14 mouse cellular contexts compared by ENCODE assay signal in genomic region chr9:22703541-22703940, GRCm38 (mm10).
DNase-seq lines count a peak whose midpoint lies in the region; ATAC-seq and TF ChIP-seq lines count a peak whose summit lies in the region.
"Had no signal": no experiment of that assay in that cellular context is flagged by ENCODE, and none has a peak within 500 bp of the region (broad histone marks: within the 10 kb centered on the region; RNA-seq: fewer than 3 reads in every experiment).

No protein-coding gene starts in this region.

- no peak overlapping the region for H3K27ac ChIP-seq in intestine, postnatal 0 days (ENCODE audit: low read depth, low read length)
- no peak overlapping the region for H3K27ac ChIP-seq in intestine, embryonic 16.5 days (ENCODE audit: low read length)
- no peak overlapping the region for H3K27ac ChIP-seq in spleen, adult 2 months (ENCODE audit: insufficient read depth, low read length)
- no peak overlapping the region for H3K27ac ChIP-seq in small intestine, adult 2 months (ENCODE audit: insufficient read depth, low read depth, low read length)
- H3K27ac ChIP-seq: hindbrain, embryonic 12.5 days had no signal

- TF ChIP-seq POLR2A in spleen, adult 2 months (IDR thresholded peaks at IDR 0.05; ENCODE audit: low read depth, low read length), result no peak
- TF ChIP-seq POLR2A in small intestine, adult 2 months (IDR thresholded peaks at IDR 0.05; ENCODE audit: low read depth, low read length), result no peak

- WGBS in intestine, postnatal 0 days, result 92% methylated on average over 2 of the region's 2 CpGs
- WGBS in intestine, embryonic 16.5 days, result 92% methylated on average over 2 of the region's 2 CpGs
- WGBS in spleen, adult 2 months, result 82% methylated on average over 2 of the region's 2 CpGs
- WGBS in small intestine, adult 2 months, result 96% methylated on average over 2 of the region's 2 CpGs

- H3K9me3 ChIP-seq in intestine, postnatal 0 days (ENCODE audit: control insufficient read depth), result no peaks in the 10 kb centered on the region
- no peaks in the 10 kb centered on the region for H3K9me3 ChIP-seq in intestine, embryonic 16.5 days (ENCODE audit: control insufficient read depth, low read length)
- H3K9me3 ChIP-seq in G1E (replicated peaks), result peaks cover 8% of the 10 kb centered on the region

- ATAC-seq in intestine, postnatal 0 days, result no peak
- ATAC-seq in intestine, embryonic 16.5 days, result no peak
- ATAC-seq in G1E (ENCODE audit: extremely low read depth, insufficient number of reproducible peaks, low FRiP score, poor library complexity, severe bottlenecking), result no peak

- H3K9ac ChIP-seq in intestine, postnatal 0 days (ENCODE audit: low read depth, low read length), result no peak overlapping the region
- H3K9ac ChIP-seq in intestine, embryonic 16.5 days (ENCODE audit: low read depth, low read length), result no peak overlapping the region
- H3K9ac ChIP-seq: hindbrain, embryonic 12.5 days had no signal

- no peak for DNase-seq in spleen, adult 2 months (ENCODE audit: low read depth in 1 of 2, low spot score in 2 of 2)
- no peak for DNase-seq in spleen, postnatal 36 days (ENCODE audit: low spot score in 2 of 2)
- DNase-seq in G1E (ENCODE audit: low spot score), result no peak
- no peak for DNase-seq in ovary, postnatal 10 days (ENCODE audit: low spot score)
- DNase-seq in left cerebral cortex, adult 11 months (ENCODE audit: low spot score), result no peak
- DNase-seq: adrenal gland, adult 2 months; heart, adult 18-20 months; kidney, adult 9 months; layer of hippocampus, adult 9-11 months; lung, postnatal 4 days had no signal

- no peaks in the 10 kb centered on the region for H3K4me1 ChIP-seq in intestine, postnatal 0 days (replicated peaks; ENCODE audit: control insufficient read depth, insufficient read depth, low read length)
- no peaks in the 10 kb centered on the region for H3K4me1 ChIP-seq in intestine, embryonic 16.5 days (ENCODE audit: control insufficient read depth, insufficient read depth, low read length)
- no peaks in the 10 kb centered on the region for H3K4me1 ChIP-seq in spleen, adult 2 months (ENCODE audit: control insufficient read depth, insufficient read depth, insufficient read length)
- peaks cover under 1% of the 10 kb centered on the region for H3K4me1 ChIP-seq in G1E (ENCODE audit: insufficient read depth, low read depth, low read length)
- H3K4me1 ChIP-seq in small intestine, adult 2 months (ENCODE audit: control insufficient read depth, insufficient read depth, insufficient read length, low read length), result no peaks in the 10 kb centered on the region

- no peak overlapping the region for H3K4me2 ChIP-seq in intestine, postnatal 0 days (replicated peaks; ENCODE audit: low read depth)
- no peak overlapping the region for H3K4me2 ChIP-seq in intestine, embryonic 16.5 days (ENCODE audit: low read depth, low read length)
- H3K4me2 ChIP-seq: hindbrain, embryonic 12.5 days had no signal

- H3K4me3 ChIP-seq in intestine, postnatal 0 days (ENCODE audit: low read depth, low read length), result no peak overlapping the region
- no peak overlapping the region for H3K4me3 ChIP-seq in intestine, embryonic 16.5 days (ENCODE audit: low read length)
- H3K4me3 ChIP-seq in spleen, adult 2 months (ENCODE audit: extremely low read depth, insufficient read depth, insufficient read length), result no peak overlapping the region
- H3K4me3 ChIP-seq in G1E (ENCODE audit: low read depth, low read length), result no peak overlapping the region
- H3K4me3 ChIP-seq in small intestine, adult 2 months (ENCODE audit: low read depth, low read length), result no peak overlapping the region
- H3K4me3 ChIP-seq: hindbrain, embryonic 12.5 days had no signal

- TF ChIP-seq CTCF in intestine, postnatal 0 days (IDR thresholded peaks at IDR 0.05; ENCODE audit: low read depth), result peak; percentile 60
- peak; percentile 20; the same call in 1 of the 2 replicates for TF ChIP-seq CTCF in spleen, adult 2 months (IDR thresholded peaks at IDR 0.05; ENCODE audit: extremely low read depth, insufficient read depth, insufficient read length, insufficient replicate concordance)
- peak; percentile 24; the same call in 1 of the 2 replicates for TF ChIP-seq CTCF in G1E (IDR thresholded peaks at IDR 0.05; ENCODE audit: low read depth, low read length)
- peak; percentile 28; the same call in 1 of the 2 replicates for TF ChIP-seq CTCF in small intestine, adult 2 months (IDR thresholded peaks at IDR 0.05; ENCODE audit: extremely low read depth, insufficient read length, insufficient replicate concordance, low read depth, low read length)

- no peaks in the 10 kb centered on the region for H3K36me3 ChIP-seq in intestine, postnatal 0 days (ENCODE audit: control insufficient read depth, insufficient read depth)
- H3K36me3 ChIP-seq in intestine, embryonic 16.5 days (ENCODE audit: control insufficient read depth, insufficient read depth, low read length), result no peaks in the 10 kb centered on the region
- no peaks in the 10 kb centered on the region for H3K36me3 ChIP-seq in spleen, adult 2 months (ENCODE audit: control insufficient read depth, insufficient read depth, low read length)
- H3K36me3 ChIP-seq in G1E (replicated peaks), result no peaks in the 10 kb centered on the region
- H3K36me3 ChIP-seq in small intestine, adult 2 months (ENCODE audit: control insufficient read depth, insufficient read depth, low read length), result no peaks in the 10 kb centered on the region
- H3K36me3 ChIP-seq: hindbrain, embryonic 12.5 days had no signal

- H3K27me3 ChIP-seq in intestine, postnatal 0 days (replicated peaks; ENCODE audit: control insufficient read depth, insufficient read depth, low read length), result no peaks in the 10 kb centered on the region
- H3K27me3 ChIP-seq in intestine, embryonic 16.5 days (replicated peaks; ENCODE audit: control insufficient read depth, insufficient read depth, low read length), result no peaks in the 10 kb centered on the region
- H3K27me3 ChIP-seq in spleen, adult 2 months (ENCODE audit: control insufficient read depth, insufficient read depth, low read length), result no peaks in the 10 kb centered on the region
- no peaks in the 10 kb centered on the region for H3K27me3 ChIP-seq in G1E (ENCODE audit: insufficient read depth, low read length)
- H3K27me3 ChIP-seq in small intestine, adult 2 months (ENCODE audit: control insufficient read depth, insufficient read depth, low read length), result no peaks in the 10 kb centered on the region
- H3K27me3 ChIP-seq: hindbrain, embryonic 12.5 days had no signal
